Mouse (Mus musculus): ENCODE measurements around the gene Golm1. TPM values are rescaled to one million over a fixed set of nuclear protein-coding genes. Genes with fewer than 3 reads are reported as not detected.

Golm1 gene
- polyA plus RNA-seq, 1 experiment from 2014 or later: 181 TPM

GRCm38 (mm10) chr13:59655718-59656315 is 19.8 kb downstream of the Golm1 start:
- Histone ChIP-seq H3K4me3 (no peak overlapping the region), H3K4me1 (peaks cover 75% of the 10 kb centered on the region), H3K27me3 (ENCODE audit: low read depth, poor library complexity, severe bottlenecking) (no peaks in the 10 kb centered on the region), H3K27ac (replicated peaks) (peak overlapping the region; percentile 90), H3K9me3 (replicated peaks) (peaks cover 14% of the 10 kb centered on the region; the same call in 1 of the 2 replicates), H3K36me3 (peaks cover 88% of the 10 kb centered on the region)
- 94% methylated on average over 15 of the region's 15 CpGs for WGBS
- DNase-seq (ENCODE audit: low spot score): no peak

GRCm38 (mm10) chr13:59654465-59654864 is 21.1 kb downstream of the Golm1 start:
- DNase-seq (ENCODE audit: low spot score): no peak
- H3K4me3 ChIP-seq: no peak overlapping the region
- peaks cover 14% of the 10 kb centered on the region; the same call in 1 of the 2 replicates for H3K9me3 ChIP-seq (replicated peaks)
- 0 out of 2 replicates have a peak overlapping the region, but pooled peaks have one; percentile 23 for H3K27ac ChIP-seq (replicated peaks)
- WGBS: 93% methylated on average over 5 of the region's 5 CpGs
- H3K4me1 ChIP-seq: peaks cover 75% of the 10 kb centered on the region
- no peaks in the 10 kb centered on the region for H3K27me3 ChIP-seq (ENCODE audit: low read depth, poor library complexity, severe bottlenecking)
- H3K36me3 ChIP-seq: peaks cover 88% of the 10 kb centered on the region

- peaks cover 3% of the 10 kb centered on the region; the same call in 1 of the 2 replicates for H3K9me3 ChIP-seq (replicated peaks)
- no peak overlapping the region for H3K4me3 ChIP-seq
- H3K27me3 ChIP-seq (ENCODE audit: low read depth, poor library complexity, severe bottlenecking): no peaks in the 10 kb centered on the region
- WGBS: 77% methylated on average over 3 of the region's 3 CpGs
- peaks cover 88% of the 10 kb centered on the region for H3K36me3 ChIP-seq
- H3K27ac ChIP-seq (replicated peaks): peak overlapping the region; percentile 23; the same call in 1 of the 2 replicates
- DNase-seq (ENCODE audit: low spot score): no peak
- peaks cover 70% of the 10 kb centered on the region for H3K4me1 ChIP-seq
Observed at GRCm38 (mm10) chr13:59653136-59653535, 22.5 kb downstream of the Golm1 start.

- H3K27me3 ChIP-seq (ENCODE audit: low read depth, poor library complexity, severe bottlenecking): no peaks in the 10 kb centered on the region
- 77% methylated on average over 5 of the region's 5 CpGs for WGBS
- H3K4me1 ChIP-seq: peaks cover 70% of the 10 kb centered on the region
- H3K4me3 ChIP-seq: no peak overlapping the region
- no peaks in the 10 kb centered on the region for H3K9me3 ChIP-seq (replicated peaks)
- 0 out of 2 replicates have a peak overlapping the region, but pooled peaks have one; percentile 23 for H3K27ac ChIP-seq (replicated peaks)
- H3K36me3 ChIP-seq: peaks cover 88% of the 10 kb centered on the region
- no peak for DNase-seq (ENCODE audit: low spot score)
Observed at GRCm38 (mm10) chr13:59652651-59653050, 23.0 kb downstream of the Golm1 start.

DNA sequence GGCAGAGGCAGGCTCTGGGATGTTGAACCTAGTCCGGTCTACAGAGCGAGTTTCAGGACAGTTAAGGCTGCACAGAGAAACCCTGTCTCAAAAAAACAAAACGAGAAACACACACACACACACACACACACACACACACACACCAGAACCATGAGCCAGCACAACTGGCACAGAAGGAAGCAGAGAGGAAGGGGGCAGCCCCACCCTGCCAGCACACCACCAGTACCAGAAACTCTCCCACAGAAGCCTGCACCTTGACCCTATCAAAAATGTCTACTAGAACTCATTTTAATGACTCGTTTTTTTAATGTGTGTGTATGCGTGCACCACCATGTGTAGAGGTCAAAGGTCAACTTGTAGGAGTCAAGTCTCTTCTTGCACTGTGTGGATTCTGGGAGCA is 25.8 kb downstream of the Golm1 start:
- Histone ChIP-seq H3K27me3 (ENCODE audit: low read depth, poor library complexity, severe bottlenecking) (no peaks in the 10 kb centered on the region), H3K4me1 (peaks cover 61% of the 10 kb centered on the region), H3K9me3 (replicated peaks) (no peaks in the 10 kb centered on the region), H3K4me3 (no peak overlapping the region), H3K36me3 (peaks cover 100% of the 10 kb centered on the region), H3K27ac (replicated peaks) (no peak overlapping the region)
- 83% methylated on average over 5 of the region's 5 CpGs for WGBS
- no peak for DNase-seq (ENCODE audit: low spot score)

DNA sequence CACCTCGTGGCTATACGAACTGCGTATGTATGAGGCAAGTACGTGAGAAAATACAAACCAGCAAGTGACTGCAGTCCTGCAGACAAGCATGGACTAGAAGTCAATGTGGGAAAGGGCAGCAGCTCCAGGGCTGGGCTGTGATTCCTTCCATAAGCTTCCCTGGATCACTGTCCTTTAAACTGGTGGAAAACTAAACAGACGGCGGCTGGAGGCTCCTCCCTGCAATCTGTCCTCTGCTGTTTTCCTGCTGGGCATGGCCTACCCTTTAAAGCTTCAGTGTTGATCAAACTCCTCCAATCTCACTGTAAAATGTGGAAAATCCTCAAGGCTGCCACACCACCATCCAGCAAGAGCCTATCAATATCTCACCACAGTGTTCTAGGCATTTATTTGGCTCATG is 27.0 kb downstream of the Golm1 start:
- DNase-seq (ENCODE audit: low spot score): no peak
- H3K9me3 ChIP-seq (replicated peaks): no peaks in the 10 kb centered on the region
- 91% methylated on average over 6 of the region's 6 CpGs for WGBS
- H3K27ac ChIP-seq (replicated peaks): no peak overlapping the region
- H3K4me1 ChIP-seq: peaks cover 52% of the 10 kb centered on the region
- no peak overlapping the region for H3K4me3 ChIP-seq
- H3K36me3 ChIP-seq: peaks cover 99% of the 10 kb centered on the region
- no peaks in the 10 kb centered on the region for H3K27me3 ChIP-seq (ENCODE audit: low read depth, poor library complexity, severe bottlenecking)

GRCm38 (mm10) chr13:59647484-59647883 is 28.1 kb downstream of the Golm1 start:
- H3K4me1 ChIP-seq: peaks cover 41% of the 10 kb centered on the region
- H3K4me3 ChIP-seq: no peak overlapping the region
- no peaks in the 10 kb centered on the region for H3K27me3 ChIP-seq (ENCODE audit: low read depth, poor library complexity, severe bottlenecking)
- WGBS: 84% methylated on average over 6 of the region's 6 CpGs
- H3K36me3 ChIP-seq: peaks cover 99% of the 10 kb centered on the region
- peak overlapping the region; percentile 61; the same call in 1 of the 2 replicates for H3K27ac ChIP-seq (replicated peaks)
- no peak for DNase-seq (ENCODE audit: low spot score)
- no peaks in the 10 kb centered on the region for H3K9me3 ChIP-seq (replicated peaks)

- peaks cover 36% of the 10 kb centered on the region for H3K4me1 ChIP-seq
- H3K4me3 ChIP-seq: no peak overlapping the region
- H3K27ac ChIP-seq (replicated peaks): peak overlapping the region; percentile 61
- H3K36me3 ChIP-seq: peaks cover 98% of the 10 kb centered on the region
- peak; percentile 58 for DNase-seq (ENCODE audit: low spot score)
- WGBS: 22% methylated on average over 11 of the region's 11 CpGs
- no peaks in the 10 kb centered on the region for H3K9me3 ChIP-seq (replicated peaks)
- no peaks in the 10 kb centered on the region for H3K27me3 ChIP-seq (ENCODE audit: low read depth, poor library complexity, severe bottlenecking)
Observed at GRCm38 (mm10) chr13:59646674-59647244, 28.9 kb downstream of the Golm1 start.

DNA sequence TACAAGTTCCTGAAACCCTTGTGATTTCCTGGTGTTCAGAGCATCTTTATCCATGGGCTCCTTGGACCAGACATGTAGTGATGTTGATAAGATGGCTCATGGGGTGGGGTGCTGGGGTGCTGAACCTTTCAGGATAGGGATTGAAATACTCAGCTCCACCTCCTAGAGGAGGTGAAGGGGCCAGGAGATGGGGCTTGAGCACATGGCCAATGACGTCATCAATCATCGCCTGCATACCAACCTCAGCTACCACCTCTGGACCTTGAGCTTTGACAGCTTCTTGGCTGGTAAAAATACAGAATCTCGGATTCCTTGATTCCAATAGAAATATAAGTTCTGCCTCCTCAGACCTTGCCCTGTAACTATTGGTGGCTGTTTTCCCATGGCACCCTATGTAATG is 30.1 kb downstream of the Golm1 start:
- no peak overlapping the region for H3K4me3 ChIP-seq
- no peaks in the 10 kb centered on the region for H3K9me3 ChIP-seq (replicated peaks)
- 90% methylated on average over 3 of the region's 3 CpGs for WGBS
- DNase-seq (ENCODE audit: low spot score): no peak
- H3K27me3 ChIP-seq (ENCODE audit: low read depth, poor library complexity, severe bottlenecking): no peaks in the 10 kb centered on the region
- peaks cover 97% of the 10 kb centered on the region for H3K36me3 ChIP-seq
- peaks cover 29% of the 10 kb centered on the region for H3K4me1 ChIP-seq
- no peak overlapping the region for H3K27ac ChIP-seq (replicated peaks)

DNA sequence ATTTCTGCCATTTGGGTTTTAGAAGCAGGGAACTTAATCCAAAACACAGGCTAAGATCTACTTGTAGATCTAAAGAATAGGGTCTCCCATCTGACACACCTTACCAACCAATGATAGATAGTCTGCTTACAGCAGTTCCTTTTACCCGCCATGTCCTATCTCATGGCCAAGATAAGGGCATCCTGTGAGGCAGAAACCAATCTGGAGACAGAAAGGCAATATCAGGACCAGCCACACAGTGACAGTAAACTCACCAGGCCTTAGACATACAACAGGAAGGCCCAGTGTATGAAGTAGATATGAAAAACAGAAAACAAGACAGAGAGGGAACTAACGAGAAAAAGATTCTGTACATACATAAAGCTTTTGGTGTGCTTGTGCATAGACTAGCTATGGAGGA is 32.8 kb downstream of the Golm1 start:
- peaks cover 97% of the 10 kb centered on the region for H3K36me3 ChIP-seq

GRCm38 (mm10) chr13:59640178-59640440 is 35.5 kb downstream of the Golm1 start:
- Histone ChIP-seq H3K36me3 (peaks cover 97% of the 10 kb centered on the region), H3K27ac (replicated peaks) (no peak overlapping the region), H3K4me3 (no peak overlapping the region), H3K9me3 (replicated peaks) (no peaks in the 10 kb centered on the region), H3K4me1 (no peaks in the 10 kb centered on the region), H3K27me3 (ENCODE audit: low read depth, poor library complexity, severe bottlenecking) (no peaks in the 10 kb centered on the region)
- WGBS: 95% methylated on average over 6 of the region's 6 CpGs
- no peak for DNase-seq (ENCODE audit: low spot score)

More for the DNA sequence above, 32.8 kb downstream of the Golm1 start:
- no peaks in the 10 kb centered on the region for H3K9me3 ChIP-seq (replicated peaks)
- 90% methylated on average over 2 of the region's 2 CpGs for WGBS
- H3K27me3 ChIP-seq (ENCODE audit: low read depth, poor library complexity, severe bottlenecking): no peaks in the 10 kb centered on the region
- H3K4me3 ChIP-seq: no peak overlapping the region
- no peak for DNase-seq (ENCODE audit: low spot score)
- peaks cover 20% of the 10 kb centered on the region for H3K4me1 ChIP-seq
- H3K27ac ChIP-seq (replicated peaks): no peak overlapping the region

GRCm38 (mm10) chr13:59639368-59640177 is 36.0 kb downstream of the Golm1 start:
- H3K9me3 ChIP-seq (replicated peaks): no peaks in the 10 kb centered on the region
- DNase-seq (ENCODE audit: low spot score): no peak
- no peak overlapping the region for H3K4me3 ChIP-seq
- 90% methylated on average over 16 of the region's 16 CpGs for WGBS
- no peaks in the 10 kb centered on the region for H3K4me1 ChIP-seq
- H3K27ac ChIP-seq (replicated peaks): no peak overlapping the region
- H3K27me3 ChIP-seq (ENCODE audit: low read depth, poor library complexity, severe bottlenecking): no peaks in the 10 kb centered on the region
- H3K36me3 ChIP-seq: peaks cover 97% of the 10 kb centered on the region

GRCm38 (mm10) chr13:59637800-59638199 is 37.8 kb downstream of the Golm1 start:
- no peak overlapping the region for H3K27ac ChIP-seq (replicated peaks)
- no peaks in the 10 kb centered on the region for H3K27me3 ChIP-seq (ENCODE audit: low read depth, poor library complexity, severe bottlenecking)
- peaks cover 99% of the 10 kb centered on the region for H3K36me3 ChIP-seq
- no peak for DNase-seq (ENCODE audit: low spot score)
- 95% methylated on average over 7 of the region's 7 CpGs for WGBS
- no peaks in the 10 kb centered on the region for H3K4me1 ChIP-seq
- no peaks in the 10 kb centered on the region for H3K9me3 ChIP-seq (replicated peaks)
- no peak overlapping the region for H3K4me3 ChIP-seq
